Mouse (Mus musculus) ovary, adult 18-20 months (tissue): ENCODE results near the gene Preb.

Experiments
- DNase-seq: peaks from one replicate; pipeline ENCODE4 v3.0.0; 2022; ENCODE audit warnings: low spot score, mixed read lengths

The Preb gene

DNA sequence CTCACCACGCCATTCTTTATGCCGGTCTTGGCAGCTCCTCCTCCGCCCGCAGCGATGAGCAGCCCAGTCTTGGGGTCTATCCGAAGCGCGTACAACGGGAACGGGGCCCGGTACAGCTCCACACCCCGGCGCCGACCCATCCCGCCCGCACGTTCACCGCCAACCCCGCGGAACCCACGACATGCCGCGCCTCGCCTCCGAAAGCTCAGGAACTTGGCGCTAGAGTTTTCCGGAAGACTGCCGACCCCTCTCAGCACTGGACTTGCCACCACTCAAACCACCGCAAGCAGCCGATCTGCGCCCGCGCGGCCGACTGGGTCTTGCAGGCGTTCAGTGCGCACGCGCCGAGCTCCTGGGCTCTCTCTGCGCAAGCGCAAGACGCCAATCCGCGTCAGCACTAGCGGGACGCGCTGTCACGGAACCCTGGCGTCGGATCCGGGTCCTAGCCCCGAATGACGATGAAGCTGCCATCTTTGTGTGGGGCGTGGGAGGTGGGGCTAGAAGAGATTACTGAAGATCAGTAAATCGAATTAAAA, at the start of gene Preb:
Preb (minus strand) TSS at position 396 of the 536 bp plus-strand sequence.
- peak; percentile 96 for DNase-seq

- DNase-seq, result peak; percentile 57
Measured at GRCm38 (mm10) chr5:31004184-31004583, 44.0 kb upstream of the Preb start.

DNA sequence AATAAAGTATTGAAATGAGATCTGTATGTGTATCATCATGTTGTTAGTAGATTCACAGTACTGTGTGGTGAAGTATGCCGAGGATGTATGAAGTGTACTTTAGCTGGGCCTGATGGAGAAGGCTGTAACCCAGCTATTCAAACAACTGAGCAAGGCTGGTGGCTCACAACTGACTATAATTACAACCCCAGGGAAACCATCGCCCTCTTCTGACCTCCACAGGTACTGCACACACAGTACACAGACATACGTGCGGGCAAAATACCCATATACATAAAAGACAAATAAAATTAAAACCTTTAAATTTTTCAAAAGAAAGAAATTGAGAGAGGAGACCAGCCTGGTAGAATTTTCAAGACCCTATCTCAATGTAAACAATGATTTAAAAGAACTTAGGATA, 41.4 kb upstream of the Preb start:
- DNase-seq, result no peak

DNA sequence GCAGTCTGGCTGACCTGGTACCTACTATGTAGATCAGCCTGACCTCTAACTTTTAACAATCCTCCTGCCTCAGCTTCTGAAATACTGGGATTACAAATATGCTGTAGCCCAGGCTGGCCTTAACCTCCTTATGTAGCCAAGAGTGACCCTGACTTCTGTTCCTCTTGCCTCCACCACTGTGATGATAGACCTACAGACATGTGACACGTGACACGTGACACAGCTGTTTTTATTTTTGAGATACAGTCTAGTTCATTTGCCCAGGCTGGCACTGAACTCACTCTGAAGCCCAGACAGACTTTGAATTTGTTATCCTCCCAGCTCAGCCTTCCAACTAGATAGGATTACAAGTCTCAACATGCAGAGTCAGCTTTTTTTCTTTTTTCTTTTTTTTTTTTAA, 40.8 kb upstream of the Preb start:
- DNase-seq, result no peak

DNA sequence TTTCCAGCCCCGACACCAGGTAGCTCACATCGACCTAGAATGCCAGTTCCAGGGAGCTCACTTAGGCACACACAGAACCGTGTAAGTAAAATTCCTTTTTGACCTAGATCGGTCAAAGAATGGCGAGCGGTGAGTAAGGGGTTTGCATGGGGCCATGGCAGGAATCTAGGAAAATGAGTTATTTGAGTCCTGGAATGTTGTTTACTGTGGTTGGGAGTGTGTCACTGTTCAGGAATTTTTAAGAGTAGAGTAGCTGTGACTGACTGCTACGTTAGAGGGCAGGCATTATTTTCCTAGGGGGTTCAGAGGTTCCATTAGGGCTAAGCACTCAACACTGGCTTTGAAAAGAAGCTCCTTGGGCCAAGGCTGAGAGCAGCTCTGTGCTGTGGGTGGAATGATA, 40.0 kb upstream of the Preb start:
- DNase-seq, result no peak

- no peak for DNase-seq
Measured at GRCm38 (mm10) chr5:30999324-30999723, 39.2 kb upstream of the Preb start.

- DNase-seq, result no peak
Measured at GRCm38 (mm10) chr5:30998306-30998705, 38.1 kb upstream of the Preb start.

DNA sequence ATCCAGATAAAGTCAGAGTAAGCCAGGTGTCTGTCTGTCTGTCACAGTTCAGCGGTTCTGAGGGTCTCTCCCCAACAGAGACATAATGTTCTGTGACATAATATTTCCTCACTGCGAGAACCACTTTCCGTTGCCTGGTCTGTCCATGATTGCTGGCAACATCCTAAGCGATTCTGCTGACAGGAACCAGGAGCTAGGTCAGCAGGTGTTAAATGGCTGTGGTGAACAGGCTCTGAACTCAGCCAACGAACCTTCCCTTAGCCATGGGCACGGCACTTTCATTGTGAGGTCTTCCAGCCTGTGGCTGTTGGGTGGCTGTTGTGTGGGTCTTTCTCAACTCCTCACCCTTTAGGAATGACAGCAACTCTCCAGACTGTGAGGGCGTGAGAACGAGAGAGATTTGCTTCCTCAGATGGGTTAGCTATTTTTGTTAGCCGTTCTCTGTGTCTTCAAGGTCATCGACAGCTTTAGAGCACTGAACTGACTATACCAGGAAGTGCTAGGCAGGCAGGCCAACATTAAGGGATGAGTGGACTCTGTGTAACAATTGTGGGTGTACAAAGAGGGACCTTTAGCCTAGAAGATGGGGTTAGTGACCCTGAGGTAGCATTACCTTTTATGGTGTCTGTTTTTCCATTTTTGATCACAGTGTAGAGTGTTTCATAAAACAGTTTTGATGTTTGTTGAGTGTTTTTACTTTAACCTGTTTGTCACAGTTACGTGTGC, 34.9 kb upstream of the Preb start:
- DNase-seq, result no peak

GRCm38 (mm10) chr5:30994074-30994473, 33.9 kb upstream of the Preb start:
- no peak for DNase-seq

GRCm38 (mm10) chr5:30992980-30993676, 33.0 kb upstream of the Preb start:
- DNase-seq, result no peak

- no peak for DNase-seq
Measured at GRCm38 (mm10) chr5:30982357-30982756, 22.2 kb upstream of the Preb start.

GRCm38 (mm10) chr5:30974870-30975656, 14.9 kb upstream of the Preb start:
- peak; percentile 74 for DNase-seq

DNA sequence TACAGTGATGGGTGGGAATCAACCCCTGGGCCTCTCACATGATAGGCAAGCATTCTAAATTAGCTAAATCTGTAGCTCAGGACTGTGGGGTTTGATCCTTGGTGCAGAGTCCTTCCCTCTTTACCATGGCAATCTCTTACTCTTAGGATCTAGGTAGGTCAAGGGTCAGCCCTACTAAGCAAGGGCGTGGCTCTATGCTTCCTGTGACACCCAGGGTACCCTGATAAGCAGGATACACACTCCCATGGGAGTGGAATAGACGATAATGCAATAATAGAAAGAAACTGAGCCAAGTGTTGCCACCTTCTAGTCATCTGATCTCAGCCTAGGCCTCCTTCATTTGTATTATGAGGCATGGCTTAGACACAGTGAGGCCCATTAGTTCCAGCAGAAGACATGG, 9.3 kb upstream of the Preb start:
- DNase-seq, result no peak

DNA sequence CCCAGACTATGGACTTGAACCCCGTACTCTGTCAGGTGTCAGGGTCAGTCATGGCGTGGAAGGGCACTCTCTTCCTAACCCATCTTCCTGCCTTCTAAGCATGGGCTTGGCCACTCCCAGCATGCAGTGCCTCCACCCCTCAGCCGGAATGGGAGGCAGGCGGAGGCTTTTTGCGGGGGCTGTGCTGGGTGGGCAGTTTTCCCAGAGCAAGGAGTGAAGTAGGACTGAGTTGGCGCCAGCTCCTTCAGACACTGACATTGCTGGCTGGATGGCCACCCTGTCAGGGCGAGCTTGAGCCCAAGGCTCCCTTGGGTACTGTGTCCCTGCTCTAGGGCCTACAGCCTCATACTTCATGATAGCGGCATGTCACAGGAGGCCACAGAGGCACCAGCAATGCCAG, 8.3 kb upstream of the Preb start, which contains the start of gene Tcf23:
Tcf23 (plus strand) TSS at position 247 of the 400 bp plus-strand sequence.
- DNase-seq, result peak; percentile 77

- DNase-seq, result no peak
Measured at GRCm38 (mm10) chr5:30966189-30966588, 6.0 kb upstream of the Preb start.

DNA sequence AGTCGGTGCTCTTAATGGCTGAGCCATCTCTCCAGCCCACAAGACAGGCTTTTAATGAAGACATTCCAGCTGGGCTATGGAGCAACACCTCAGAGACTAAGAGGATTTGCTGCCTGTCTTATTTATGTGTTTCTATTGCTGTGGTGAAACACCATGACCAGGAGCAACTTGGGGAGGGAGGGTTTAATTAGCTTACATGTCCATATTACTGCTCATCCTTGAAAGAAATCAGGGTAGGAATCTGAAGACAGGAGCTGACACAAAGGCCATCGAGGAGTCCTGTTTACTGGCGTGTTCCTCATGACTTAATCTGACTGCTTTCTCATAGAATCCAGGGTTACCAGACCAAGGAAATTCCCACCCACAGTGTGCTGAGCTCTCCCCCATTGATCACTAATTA, 3.8 kb upstream of the Preb start:
- DNase-seq, result no peak

DNA sequence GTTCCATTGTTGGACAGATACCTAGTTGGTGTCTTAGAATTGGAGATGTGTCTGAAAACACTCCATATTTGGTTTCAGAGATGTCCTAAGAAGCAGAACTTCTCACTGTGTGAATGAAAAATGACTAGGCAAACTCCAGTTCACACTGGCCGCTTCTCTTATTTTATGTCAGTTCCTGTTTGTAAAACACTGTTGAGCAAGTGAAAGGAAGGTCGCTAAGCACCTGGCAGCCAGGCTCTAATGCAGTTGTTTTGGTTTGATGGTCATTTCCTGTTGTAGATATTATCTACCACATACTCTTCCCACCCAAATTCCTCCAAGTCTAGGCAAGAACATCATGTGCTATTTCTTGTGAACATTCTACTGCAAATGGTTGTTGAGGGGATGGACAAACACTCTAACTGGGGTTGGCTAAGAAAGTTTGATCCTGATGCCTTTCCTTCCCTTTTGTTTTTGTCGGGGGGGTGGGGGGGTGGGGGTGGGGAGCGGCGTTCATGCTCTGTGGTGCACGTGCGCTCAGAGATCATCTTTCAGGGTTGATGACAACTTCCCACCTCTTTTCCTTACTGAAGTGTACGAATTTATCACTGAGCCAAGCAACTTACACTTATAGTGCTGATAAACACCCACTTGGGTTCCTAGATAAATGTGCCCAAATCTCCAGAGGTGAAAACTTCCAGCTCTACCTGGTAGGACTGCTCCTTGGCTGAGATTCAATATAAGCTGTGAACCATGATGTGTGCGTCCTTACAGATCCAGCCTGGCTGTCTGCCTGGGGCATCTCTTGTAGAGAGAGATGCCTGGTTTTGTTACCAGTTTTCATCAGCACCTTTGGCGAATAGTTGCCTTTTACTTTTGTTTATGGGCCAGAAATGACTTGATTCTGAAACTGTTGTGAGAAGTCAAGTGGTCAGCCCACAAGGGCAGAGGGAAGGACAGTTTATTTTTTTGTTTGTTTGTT, 1.7 kb upstream of the Preb start:
- DNase-seq, result no peak

GRCm38 (mm10) chr5:30960814-30961213, 653 bp upstream of the Preb start:
- DNase-seq, result no peak

DNA sequence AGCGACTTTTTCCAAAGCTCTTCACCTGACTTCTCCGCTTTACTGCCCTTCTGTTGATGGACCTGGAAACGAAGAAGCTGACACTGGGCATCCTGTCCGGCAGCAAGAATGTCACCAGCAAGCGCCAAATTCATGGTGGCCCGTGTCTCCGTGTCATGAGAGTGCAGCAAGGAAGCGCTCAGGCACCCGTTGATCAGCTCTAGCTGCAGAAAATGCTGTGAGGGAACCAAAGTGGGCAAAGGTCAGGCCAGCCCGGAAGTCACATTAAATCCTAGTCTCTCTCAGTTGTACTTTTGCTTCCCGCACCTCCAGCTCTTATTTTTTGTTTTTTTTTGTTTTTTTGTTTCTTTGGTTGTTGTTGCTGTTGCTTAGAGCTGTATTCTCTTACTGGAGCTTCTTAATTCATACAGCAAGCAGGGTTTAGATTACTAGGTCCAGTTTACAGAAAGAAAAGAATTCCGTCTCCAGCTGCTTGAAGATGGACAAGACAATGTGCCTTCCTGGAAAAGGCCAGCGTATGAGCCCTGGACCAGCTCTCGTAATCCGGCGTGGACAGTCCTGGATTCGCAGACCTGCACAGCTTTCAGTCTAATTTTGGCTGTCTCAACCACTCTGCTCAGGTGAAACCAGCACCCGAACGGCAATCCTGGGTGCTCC, 835 bp downstream of the Preb start:
- DNase-seq, result no peak

- no peak for DNase-seq
Measured at GRCm38 (mm10) chr5:30957891-30958290, 2.3 kb downstream of the Preb start.

DNA sequence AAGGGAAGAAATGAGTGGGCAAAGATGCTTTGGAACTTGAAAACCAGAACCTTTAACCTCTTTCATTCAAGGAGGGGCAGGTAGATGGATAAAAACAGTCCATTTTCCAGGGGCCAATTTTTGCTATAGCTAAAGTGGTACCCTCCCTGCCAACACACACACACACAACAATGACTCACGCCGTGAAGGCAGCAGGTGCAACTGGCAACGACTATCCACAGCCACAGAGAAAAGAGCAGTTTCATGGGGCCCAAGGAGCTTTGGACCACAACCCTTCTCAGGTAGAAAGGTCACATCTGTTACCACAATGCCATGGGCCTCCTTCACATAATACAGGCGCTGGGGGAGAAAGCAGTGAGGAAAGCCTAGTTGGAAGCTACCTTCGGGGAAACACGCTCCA, 4.4 kb downstream of the Preb start:
- no peak for DNase-seq
